Mouse (Mus musculus): ENCODE results near the gene Myrf. TPM values are rescaled to one million over a fixed set of nuclear protein-coding genes. Genes with fewer than 3 reads are reported as not detected.

Gene Myrf
- polyA plus RNA-seq (2021; fragmentation: Nextera tagmentation): 2.9 and 3.1 TPM in 2 replicates
- long read RNA-seq, experiment 1, partial matches to known transcripts: 1 of 3 reads
- long read RNA-seq, experiment 1, other reads (novel, unspliced or antisense): 2 of 3 reads
- long read RNA-seq, experiment 2, partial matches to known transcripts: 6 of 8 reads
- long read RNA-seq, experiment 2, other reads (novel, unspliced or antisense): 1 of 8 reads

GRCm38 (mm10) chr19:10240654-10241305, at the start of gene Myrf:
Myrf (minus strand) TSS chr19:10240748.

DNA sequence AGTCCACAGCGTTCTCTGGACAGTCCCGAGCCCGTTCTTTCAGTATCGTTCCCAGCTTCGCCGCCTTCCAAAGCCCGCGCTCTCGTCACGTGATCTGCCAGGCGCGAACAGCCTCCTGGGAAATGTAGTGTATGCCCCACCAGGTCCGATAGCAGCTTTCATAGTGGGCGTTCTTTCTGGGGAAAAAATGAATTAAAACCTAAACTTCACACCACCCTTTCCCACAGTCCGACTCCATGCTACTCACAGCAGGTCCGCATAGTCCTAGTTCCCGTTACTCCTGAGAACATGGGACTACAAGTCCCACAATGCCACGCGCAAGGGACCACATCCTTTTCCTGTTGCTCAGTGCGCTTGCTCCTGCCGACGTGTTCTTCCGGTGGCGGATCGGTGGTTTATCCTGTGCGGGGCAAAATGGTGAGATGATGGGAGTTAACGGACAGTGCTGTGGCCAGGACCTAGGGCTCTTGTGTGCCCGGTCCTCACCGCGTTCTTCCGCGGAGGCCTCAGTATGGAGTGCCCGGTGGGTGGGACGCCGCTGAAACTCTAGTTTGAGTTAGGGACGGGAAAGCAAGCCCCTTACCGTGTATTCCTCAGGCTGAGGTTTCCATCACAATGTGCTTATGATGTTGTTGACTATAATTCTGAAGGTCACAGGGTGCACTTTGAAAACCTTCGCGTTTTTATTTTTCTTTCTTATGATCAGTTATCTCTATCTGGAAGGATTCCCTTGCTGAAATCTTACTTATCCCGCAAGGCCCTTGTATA, 36.5 kb downstream of the Myrf start, which contains the start of the genes Tmem258 and Fen1:
Tmem258 (plus strand) TSS at position 167 of the 768 bp plus-strand sequence.
Fen1 (minus strand) TSS at position 322 of the 768 bp plus-strand sequence.

GRCm38 (mm10) chr19:10182670-10183298, 57.8 kb downstream of the Myrf start, which contains the start of gene Fads1:
Fads1 (plus strand) TSS chr19:10182888.

Small RNAs within 50 kb of the gene (microRNA-seq; reads per million reads assigned to microRNA genes)
- gene Mir6993: not detected

Other genes starting within 250 kb of the Myrf start
- gene Best1, start 239.1 kb downstream of the Myrf start, polyA plus RNA-seq (2021; fragmentation: Nextera tagmentation): 1.3 and 1.9 TPM in 2 replicates
- gene Rab3il1, start 239.1 kb downstream of the Myrf start, polyA plus RNA-seq (2021; fragmentation: Nextera tagmentation): 6.8 and 7.4 TPM in 2 replicates
- 4.2 and 4.3 TPM in 2 replicates for gene Fads3, start 199.2 kb downstream of the Myrf start, polyA plus RNA-seq (2021; fragmentation: Nextera tagmentation)
- 108 and 110 TPM in 2 replicates for gene Fads2, start 139.0 kb downstream of the Myrf start, polyA plus RNA-seq (2021; fragmentation: Nextera tagmentation)
- gene Fads1, start 57.9 kb downstream of the Myrf start, polyA plus RNA-seq (2021; fragmentation: Nextera tagmentation): 172 and 267 TPM in 2 replicates
- 396 and 409 TPM in 2 replicates for gene Tmem258, start 36.7 kb downstream of the Myrf start, polyA plus RNA-seq (2021; fragmentation: Nextera tagmentation)
- gene Fen1, start 36.6 kb downstream of the Myrf start, polyA plus RNA-seq (2021; fragmentation: Nextera tagmentation): 16.9 and 19.4 TPM in 2 replicates
- 49.2 and 62.6 TPM in 2 replicates for gene Dagla, start 64.1 kb upstream of the Myrf start, polyA plus RNA-seq (2021; fragmentation: Nextera tagmentation)
- 7.3 and 8.5 TPM in 2 replicates for gene Syt7, start 148.3 kb upstream of the Myrf start, polyA plus RNA-seq (2021; fragmentation: Nextera tagmentation)
- gene Lrrc10b, start 216.7 kb upstream of the Myrf start, polyA plus RNA-seq (2021; fragmentation: Nextera tagmentation): 5.6 and 6.1 TPM in 2 replicates
- gene Ppp1r32, start 242.2 kb upstream of the Myrf start, polyA plus RNA-seq (2021; fragmentation: Nextera tagmentation): 3.2 and 4.0 TPM in 2 replicates